Mouse (Mus musculus): ENCODE measurements around the gene Ggt5. TPM values are rescaled to one million over a fixed set of nuclear protein-coding genes. Genes with fewer than 3 reads are reported as not detected.
A peak's percentile ranks its signal among the peaks of the same experiment; 100 is the strongest.

Gene Ggt5
- total and polyA plus RNA-seq, 3 experiments: 3.8 to 41.9 (median 7.9) TPM

- WGBS: 86% methylated on average over 11 of the region's 11 CpGs
Observed at GRCm38 (mm10) chr10:75608975-75609374, 19.8 kb downstream of the Ggt5 start.

GRCm38 (mm10) chr10:75610486-75610885 is 21.3 kb downstream of the Ggt5 start:
- 61% methylated on average over 7 of the region's 7 CpGs for WGBS
- H3K27me3 ChIP-seq (ENCODE audit: control insufficient read depth, insufficient read depth, low read length): no peaks in the 10 kb centered on the region
- TF ChIP-seq CTCF (IDR thresholded peaks at IDR 0.05) (no peak), EP300 (IDR thresholded peaks at IDR 0.05; ENCODE audit: insufficient read depth, low read depth, low read length) (no peak), POLR2A (IDR thresholded peaks at IDR 0.05; ENCODE audit: insufficient read depth, low read depth, low read length) (no peak)
- no peaks in the 10 kb centered on the region for H3K36me3 ChIP-seq (ENCODE audit: control insufficient read depth, insufficient read depth, low read length)
- intact Hi-C loops (cut with DNase I): no loop called here
- no peaks in the 10 kb centered on the region for H3K79me2 ChIP-seq (replicated peaks; ENCODE audit: control insufficient read depth, insufficient read depth, low read length)
- no peak overlapping the region for H3K9ac ChIP-seq (ENCODE audit: low read depth, low read length)
- no peak overlapping the region for H3K4me3 ChIP-seq
- no peak for DNase-seq
- no peak overlapping the region for H3K27ac ChIP-seq
- peaks cover 2% of the 10 kb centered on the region; the same call in 1 of the 2 replicates for H3K4me1 ChIP-seq (ENCODE audit: control insufficient read depth, insufficient read depth, low read length)

More at GRCm38 (mm10) chr10:75608975-75609374, 19.8 kb downstream of the Ggt5 start:
- H3K4me3 ChIP-seq: no peak overlapping the region
- H3K36me3 ChIP-seq (ENCODE audit: control insufficient read depth, insufficient read depth, low read length): no peaks in the 10 kb centered on the region
- TF ChIP-seq EP300 (IDR thresholded peaks at IDR 0.05; ENCODE audit: insufficient read depth, low read depth, low read length) (no peak), POLR2A (IDR thresholded peaks at IDR 0.05; ENCODE audit: insufficient read depth, low read depth, low read length) (no peak), CTCF (IDR thresholded peaks at IDR 0.05) (no peak)
- H3K27ac ChIP-seq: no peak overlapping the region
- H3K79me2 ChIP-seq (replicated peaks; ENCODE audit: control insufficient read depth, insufficient read depth, low read length): no peaks in the 10 kb centered on the region
- intact Hi-C loops (cut with DNase I): no loop called here
- H3K9ac ChIP-seq (ENCODE audit: low read depth, low read length): no peak overlapping the region
- H3K27me3 ChIP-seq (ENCODE audit: control insufficient read depth, insufficient read depth, low read length): no peaks in the 10 kb centered on the region
- no peak for DNase-seq
- H3K4me1 ChIP-seq (ENCODE audit: control insufficient read depth, insufficient read depth, low read length): peaks cover 2% of the 10 kb centered on the region; the same call in 1 of the 2 replicates

GRCm38 (mm10) chr10:75616044-75616443 is 26.9 kb downstream of the Ggt5 start:
- Histone ChIP-seq H3K4me1 (ENCODE audit: control insufficient read depth, insufficient read depth, low read length) (no peaks in the 10 kb centered on the region), H3K4me3 (no peak overlapping the region), H3K36me3 (ENCODE audit: control insufficient read depth, insufficient read depth, low read length) (no peaks in the 10 kb centered on the region), H3K27me3 (ENCODE audit: control insufficient read depth, insufficient read depth, low read length) (no peaks in the 10 kb centered on the region), H3K27ac (no peak overlapping the region), H3K79me2 (replicated peaks; ENCODE audit: control insufficient read depth, insufficient read depth, low read length) (no peaks in the 10 kb centered on the region), H3K9ac (ENCODE audit: low read depth, low read length) (no peak overlapping the region)
- DNase-seq: no peak
- WGBS: 88% methylated on average over 4 of the region's 4 CpGs
- intact Hi-C loops (cut with DNase I): no loop called here
- no peak for TF ChIP-seq POLR2A (IDR thresholded peaks at IDR 0.05; ENCODE audit: insufficient read depth, low read depth, low read length)
- TF ChIP-seq EP300 (IDR thresholded peaks at IDR 0.05; ENCODE audit: insufficient read depth, low read depth, low read length): no peak
- TF ChIP-seq CTCF (IDR thresholded peaks at IDR 0.05): no peak

GRCm38 (mm10) chr10:75620818-75621217 is 31.7 kb downstream of the Ggt5 start:
- H3K4me1 ChIP-seq (ENCODE audit: control insufficient read depth, insufficient read depth, low read length): no peaks in the 10 kb centered on the region
- intact Hi-C loops (cut with DNase I): no loop called here

GRCm38 (mm10) chr10:75625920-75626319 is 36.8 kb downstream of the Ggt5 start:
- H3K9ac ChIP-seq (ENCODE audit: low read depth, low read length): no peak overlapping the region
- H3K4me1 ChIP-seq (ENCODE audit: control insufficient read depth, insufficient read depth, low read length): peaks cover 5% of the 10 kb centered on the region; the same call in 1 of the 2 replicates
- DNase-seq: peak in 1 of 2 experiments; percentile 17
- no peaks in the 10 kb centered on the region for H3K79me2 ChIP-seq (replicated peaks; ENCODE audit: control insufficient read depth, insufficient read depth, low read length)
- H3K27ac ChIP-seq: no peak overlapping the region
- no peak for TF ChIP-seq CTCF (IDR thresholded peaks at IDR 0.05)
- no peak for TF ChIP-seq EP300 (IDR thresholded peaks at IDR 0.05; ENCODE audit: insufficient read depth, low read depth, low read length)
- no peak for TF ChIP-seq POLR2A (IDR thresholded peaks at IDR 0.05; ENCODE audit: insufficient read depth, low read depth, low read length)
- no peaks in the 10 kb centered on the region for H3K36me3 ChIP-seq (ENCODE audit: control insufficient read depth, insufficient read depth, low read length)
- H3K27me3 ChIP-seq (ENCODE audit: control insufficient read depth, insufficient read depth, low read length): no peaks in the 10 kb centered on the region
- 47% methylated on average over 6 of the region's 6 CpGs for WGBS
- H3K4me3 ChIP-seq: no peak overlapping the region
- intact Hi-C loops (cut with DNase I): no loop called here

More at GRCm38 (mm10) chr10:75620818-75621217, 31.7 kb downstream of the Ggt5 start:
- Histone ChIP-seq H3K79me2 (replicated peaks; ENCODE audit: control insufficient read depth, insufficient read depth, low read length) (no peaks in the 10 kb centered on the region), H3K4me3 (no peak overlapping the region), H3K27ac (no peak overlapping the region), H3K27me3 (ENCODE audit: control insufficient read depth, insufficient read depth, low read length) (no peaks in the 10 kb centered on the region), H3K36me3 (ENCODE audit: control insufficient read depth, insufficient read depth, low read length) (no peaks in the 10 kb centered on the region), H3K9ac (ENCODE audit: low read depth, low read length) (no peak overlapping the region)
- peak; percentile 49 for TF ChIP-seq CTCF (IDR thresholded peaks at IDR 0.05)
- TF ChIP-seq EP300 (IDR thresholded peaks at IDR 0.05; ENCODE audit: insufficient read depth, low read depth, low read length): no peak
- WGBS: 38% methylated on average over 3 of the region's 3 CpGs
- no peak for DNase-seq

- 57% methylated on average over 3 of the region's 3 CpGs for WGBS
- DNase-seq: no peak
- no peaks in the 10 kb centered on the region for H3K27me3 ChIP-seq (ENCODE audit: control insufficient read depth, insufficient read depth, low read length)
- no peak overlapping the region; the same call in 1 of the 2 replicates for H3K9ac ChIP-seq (ENCODE audit: low read depth, low read length)
- no peaks in the 10 kb centered on the region for H3K36me3 ChIP-seq (ENCODE audit: control insufficient read depth, insufficient read depth, low read length)
- no peaks in the 10 kb centered on the region for H3K79me2 ChIP-seq (replicated peaks; ENCODE audit: control insufficient read depth, insufficient read depth, low read length)
- intact Hi-C loops (cut with DNase I): no loop called here
- TF ChIP-seq CTCF (IDR thresholded peaks at IDR 0.05): no peak
- TF ChIP-seq EP300 (IDR thresholded peaks at IDR 0.05; ENCODE audit: insufficient read depth, low read depth, low read length): no peak
- no peak for TF ChIP-seq POLR2A (IDR thresholded peaks at IDR 0.05; ENCODE audit: insufficient read depth, low read depth, low read length)
- peaks cover 5% of the 10 kb centered on the region; the same call in 1 of the 2 replicates for H3K4me1 ChIP-seq (ENCODE audit: control insufficient read depth, insufficient read depth, low read length)
- no peak overlapping the region for H3K4me3 ChIP-seq
- H3K27ac ChIP-seq: no peak overlapping the region
Observed at GRCm38 (mm10) chr10:75626991-75627390, 37.9 kb downstream of the Ggt5 start.
